Mouse (Mus musculus) thymus, adult 2 months (tissue): ENCODE results near the gene Gps1.

Source experiments
- CTCF ChIP-seq: fragments of 200-500 bp; IDR thresholded peaks from 2 replicates; pipeline ENCODE4 v1.5.1; 2012; ENCODE audit warnings: mild to moderate bottlenecking, control low read depth, low read length, moderate library complexity, borderline replicate concordance; ENCODE audit not compliant: control insufficient read depth, poor library complexity, insufficient read depth; ENCODE audit errors: extremely low read depth
- POLR2A ChIP-seq: fragments of 200-500 bp; IDR thresholded peaks from 2 replicates; pipeline ENCODE4 v1.6.1; 2012; ENCODE audit warnings: mild to moderate bottlenecking, low read length, control low read depth, moderate library complexity; ENCODE audit not compliant: control insufficient read depth, poor library complexity, insufficient read depth; ENCODE audit errors: extremely low read depth

GRCm38 (mm10) chr11:120829757-120830532, 45.9 kb downstream of the Gps1 start:
- TF ChIP-seq CTCF, result no peak
- TF ChIP-seq POLR2A, result no peak
